Mouse (Mus musculus) liver, postnatal 0 days (tissue): ENCODE data around the gene Trim29.

Source experiments
- CTCF ChIP-seq: sonication (generic); IDR thresholded peaks from 2 replicates; pipeline ENCODE4 v1.5.1; 2016; ENCODE audit warnings: antibody characterized with exemption, low read depth
- EP300 ChIP-seq: IDR thresholded peaks from 2 replicates; pipeline ENCODE4 v1.6.1; 2016; ENCODE audit warnings: antibody characterized with exemption, low read depth, mild to moderate bottlenecking

- TF ChIP-seq CTCF, result no peak
- TF ChIP-seq EP300, result no peak
Observed at GRCm38 (mm10) chr9:43265194-43265593, 45.5 kb upstream of the Trim29 start.
